Mouse (Mus musculus): Measurements from ENCODE around the gene Htr1f.

Htr1f gene

DNA sequence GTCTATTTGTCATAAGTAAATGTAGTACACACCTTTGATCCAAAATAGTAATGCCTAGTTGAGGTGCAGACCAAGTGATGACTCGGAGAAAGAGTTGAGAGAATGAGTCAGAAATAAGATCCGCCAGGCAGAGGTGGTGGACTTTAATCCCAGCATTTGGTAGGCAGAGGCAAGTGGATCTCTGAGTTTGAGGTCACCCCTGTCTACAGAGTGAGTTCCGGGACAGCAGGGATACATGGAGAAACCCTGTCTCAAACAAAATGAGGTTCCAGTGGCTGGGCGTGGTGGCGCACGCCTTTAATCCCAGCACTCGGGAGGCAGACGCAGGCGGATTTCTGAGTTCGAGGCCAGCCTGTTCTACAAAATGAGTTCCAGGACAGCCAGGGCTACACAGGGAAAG, 230.3 kb downstream of the Htr1f start:
- no peak for DNase-seq (ENCODE audit: low read depth, low spot score)

Data from CD4-positive helper T cell, adult 2 months (primary cell).